In genomic region chr11:23008181-23008823, GRCm38 (mm10) we compare ENCODE assay signal across 8 mouse cellular contexts. TPM values are rescaled to one million over a fixed set of nuclear protein-coding genes. Genes with fewer than 3 reads are reported as not detected.
A peak's percentile ranks its signal among the peaks of the same experiment; 100 is the strongest.
DNase-seq lines count a peak whose midpoint lies in the region; ATAC-seq and TF ChIP-seq lines count a peak whose summit lies in the region.

No protein-coding gene starts in this region.

- H3K36me3 ChIP-seq in ES-E14 (ENCODE audit: control insufficient read depth, insufficient read depth, low read length, poor library complexity, severe bottlenecking), result peaks cover 7% of the 10 kb centered on the region
- H3K36me3 ChIP-seq in forebrain, embryonic 14.5 days (ENCODE audit: control insufficient read depth, insufficient read depth, low read length), result peaks cover 20% of the 10 kb centered on the region
- H3K36me3 ChIP-seq in neural tube, embryonic 15.5 days, result peaks cover 18% of the 10 kb centered on the region

- under 1% methylated on average over 40 of the region's 40 CpGs for WGBS in forebrain, embryonic 14.5 days
- WGBS in lung, adult 2 months, result under 1% methylated on average over 40 of the region's 40 CpGs
- WGBS in neural tube, embryonic 15.5 days, result under 1% methylated on average over 40 of the region's 40 CpGs

- H3K9me3 ChIP-seq in ES-E14 (ENCODE audit: control insufficient read depth, insufficient read depth, low read depth, low read length), result no peaks in the 10 kb centered on the region
- H3K9me3 ChIP-seq in forebrain, embryonic 14.5 days (replicated peaks; ENCODE audit: control insufficient read depth, low read length), result no peaks in the 10 kb centered on the region
- no peaks in the 10 kb centered on the region for H3K9me3 ChIP-seq in neural tube, embryonic 15.5 days (replicated peaks)

- TF ChIP-seq CTCF in lung, adult 2 months (IDR thresholded peaks at IDR 0.05; ENCODE audit: insufficient read depth, low read length), result no peak

- peak overlapping the region; percentile 66 to 85 for H3K4me3 ChIP-seq in ES-E14 (ENCODE audit: insufficient read depth in 1 of 2, low read depth in 1 of 2, low read length in 2 of 2, poor library complexity in 1 of 2, severe bottlenecking in 1 of 2)
- H3K4me3 ChIP-seq in forebrain, embryonic 14.5 days (ENCODE audit: low read depth, low read length), result peak overlapping the region; percentile 50
- H3K4me3 ChIP-seq in lung, adult 2 months (replicated peaks; ENCODE audit: extremely low read depth, low read depth, low read length), result peak overlapping the region; percentile 71
- peak overlapping the region; percentile 62 for H3K4me3 ChIP-seq in neural tube, embryonic 15.5 days (replicated peaks)

- TF ChIP-seq POLR2A in lung, adult 2 months (IDR thresholded peaks at IDR 0.05; ENCODE audit: borderline replicate concordance, extremely low read depth, low read depth, low read length), result peak; percentile 64; the same call in 1 of the 2 replicates

- intact Hi-C loops in heart, postnatal 25 days (cut with DNase I), result loop anchor here (2.0 to 5.0 kb wide), 4 partner anchors 18 to 264 kb away; partner anchors contain the start of genes Cct4 and Xpo1

- in situ Hi-C loops in ES-E14 (cut with MboI; ENCODE audit: low sequenced_read_pairs in 2 of 2, unreplicated experiment in 2 of 2), result loop anchor here in 1 of 2 experiments (5.0 kb wide), 1 partner anchor 274 kb away; no protein-coding TSS in a partner anchor

- peak overlapping the region; percentile 4; the same call in 1 of the 2 replicates for H3K27ac ChIP-seq in ES-E14 (ENCODE audit: insufficient read depth, low read depth, low read length, poor library complexity, severe bottlenecking)
- peak overlapping the region; percentile 89 for H3K27ac ChIP-seq in forebrain, embryonic 14.5 days (ENCODE audit: low read depth, low read length)
- H3K27ac ChIP-seq in neural tube, embryonic 15.5 days (replicated peaks), result peak overlapping the region; percentile 93

- H3K4me1 ChIP-seq in ES-E14 (ENCODE audit: control insufficient read depth in 2 of 2, insufficient read depth in 2 of 2, low read length in 2 of 2, poor library complexity in 1 of 2), result no peaks in the 10 kb centered on the region
- H3K4me1 ChIP-seq in forebrain, embryonic 14.5 days (ENCODE audit: control insufficient read depth, insufficient read depth, low read length), result 0 out of 2 replicates have a peak, but pooled peaks cover 3% of the 10 kb centered on the region
- peaks cover 5% of the 10 kb centered on the region for H3K4me1 ChIP-seq in lung, adult 2 months (ENCODE audit: control insufficient read depth, insufficient read depth, low read length)
- H3K4me1 ChIP-seq in neural tube, embryonic 15.5 days, result peaks cover 7% of the 10 kb centered on the region

- peak overlapping the region; percentile 69 for H3K4me2 ChIP-seq in forebrain, embryonic 14.5 days (ENCODE audit: low read length)
- H3K4me2 ChIP-seq in neural tube, embryonic 15.5 days, result peak overlapping the region; percentile 70

- peak overlapping the region; percentile 78 for H3K9ac ChIP-seq in ES-E14 (ENCODE audit: insufficient read depth, low read depth, low read length, poor library complexity, severe bottlenecking)
- H3K9ac ChIP-seq in forebrain, embryonic 14.5 days (ENCODE audit: low read length), result peak overlapping the region; percentile 78
- H3K9ac ChIP-seq in neural tube, embryonic 15.5 days (replicated peaks), result peak overlapping the region; percentile 73

- H3K27me3 ChIP-seq in forebrain, embryonic 14.5 days (replicated peaks; ENCODE audit: control insufficient read depth, insufficient read depth, low read length), result no peaks in the 10 kb centered on the region
- no peaks in the 10 kb centered on the region for H3K27me3 ChIP-seq in neural tube, embryonic 15.5 days (replicated peaks)

- DNase-seq in ES-E14 (ENCODE audit: low read depth, low spot score), result peak; percentile 83
- peak; percentile 80 for DNase-seq in cerebellum, adult 11 months
- DNase-seq in forebrain, embryonic 14.5 days (ENCODE audit: low spot score), result peak; percentile 91
- DNase-seq in heart, postnatal 25 days (ENCODE audit: low spot score), result peak; percentile 74
- peak; percentile 80 to 82 for DNase-seq in layer of hippocampus, adult 18-20 months (ENCODE audit: low spot score in 2 of 2)
- DNase-seq in lung, adult 2 months, result peak; percentile 78
- DNase-seq in testis, postnatal 10 days (ENCODE audit: low spot score), result peak; percentile 83

- ATAC-seq in forebrain, embryonic 14.5 days, result peak; percentile 96
- ATAC-seq in neural tube, embryonic 15.5 days (ENCODE audit: low FRiP score), result peak; percentile 96

TF ChIP-seq in ES-E14, 5 proteins besides CTCF, POLR2A, EP300 and RAD21:
- TF ChIP-seq ZC3H11A (IDR thresholded peaks at IDR 0.05; ENCODE audit: borderline replicate concordance, low read depth, low read length) (no peak), HCFC1 (IDR thresholded peaks at IDR 0.05; ENCODE audit: borderline replicate concordance, insufficient read depth, low read length) (peak; percentile 20; the same call in 1 of the 2 replicates)
TF ChIP-seq in ES-E14: peak in this region for 1.

RNA-seq across cellular contexts. Expression of gene Fam161a, which starts 1.0 kb away (rescaled TPM):
- 2.7 and 3.7 TPM in 2 replicates for total RNA-seq in ES-E14 (2012; rRNA removed)
- 3.2 and 4.1 TPM in 2 replicates for polyA plus RNA-seq in forebrain, embryonic 14.5 days (2014; fragmentation: Nextera tagmentation; extraction: Ambion mirVana)
- 1 to 10 TPM; 1.5 to 1.6 TPM for total RNA-seq in heart, postnatal 25 days (2021)
- 1 to 10 TPM; 3.2 to 4.2 TPM for total RNA-seq in layer of hippocampus, adult 18-20 months (2021)
- polyA plus RNA-seq in lung, adult 2 months (2012; rRNA removed), result 3.2 and 6.3 TPM in 2 replicates
- polyA plus RNA-seq in neural tube, embryonic 15.5 days (2015; fragmentation: Nextera tagmentation; extraction: Ambion mirVana), result 3.2 and 5.3 TPM in 2 replicates

RNA-seq across cellular contexts. Expression of gene Cct4, which starts 18.0 kb away (rescaled TPM):
- total RNA-seq in ES-E14 (2012; rRNA removed), result 329 and 382 TPM in 2 replicates
- 378 and 395 TPM in 2 replicates for polyA plus RNA-seq in forebrain, embryonic 14.5 days (2014; fragmentation: Nextera tagmentation; extraction: Ambion mirVana)
- total RNA-seq in heart, postnatal 25 days (2021), result 100 to 1,000 TPM; 114 to 121 TPM
- 100 to 1,000 TPM; 115 to 123 TPM for total RNA-seq in layer of hippocampus, adult 18-20 months (2021)
- polyA plus RNA-seq in lung, adult 2 months (2012; rRNA removed), result 123 and 181 TPM in 2 replicates
- 261 and 275 TPM in 2 replicates for polyA plus RNA-seq in neural tube, embryonic 15.5 days (2015; fragmentation: Nextera tagmentation; extraction: Ambion mirVana)

RNA-seq across cellular contexts. Expression of gene Commd1, which starts 26.1 kb away (rescaled TPM):
- 83.5 and 106 TPM in 2 replicates for total RNA-seq in ES-E14 (2012; rRNA removed)
- polyA plus RNA-seq in forebrain, embryonic 14.5 days (2014; fragmentation: Nextera tagmentation; extraction: Ambion mirVana), result 285 and 304 TPM in 2 replicates
- 100 to 1,000 TPM; 147 to 169 TPM for total RNA-seq in heart, postnatal 25 days (2021)
- total RNA-seq in layer of hippocampus, adult 18-20 months (2021), result 10 to 100 TPM; 58.4 to 63.7 TPM
- polyA plus RNA-seq in lung, adult 2 months (2012; rRNA removed), result 4.7 and 10.0 TPM in 2 replicates
- polyA plus RNA-seq in neural tube, embryonic 15.5 days (2015; fragmentation: Nextera tagmentation; extraction: Ambion mirVana), result 243 and 255 TPM in 2 replicates

RNA-seq across cellular contexts. Expression of gene Gm28048, which starts 26.4 kb away (rescaled TPM):
- 13.8 and 16.3 TPM in 2 replicates for total RNA-seq in ES-E14 (2012; rRNA removed)
- polyA plus RNA-seq in forebrain, embryonic 14.5 days (2014; fragmentation: Nextera tagmentation; extraction: Ambion mirVana), result 4.0 and 4.3 TPM in 2 replicates
- 1 to 10 TPM; 5.4 to 5.8 TPM for total RNA-seq in heart, postnatal 25 days (2021)
- 1 to 10 TPM; 8.6 to 9.3 TPM for total RNA-seq in layer of hippocampus, adult 18-20 months (2021)
- polyA plus RNA-seq in lung, adult 2 months (2012; rRNA removed), result not detected in 2 replicates
- polyA plus RNA-seq in neural tube, embryonic 15.5 days (2015; fragmentation: Nextera tagmentation; extraction: Ambion mirVana), result 4.3 and 8.4 TPM in 2 replicates

RNA-seq across cellular contexts. Expression of gene Zrsr1, which starts 36.5 kb away (rescaled TPM):
- 6.4 and 18.0 TPM in 2 replicates for total RNA-seq in ES-E14 (2012; rRNA removed)
- polyA plus RNA-seq in forebrain, embryonic 14.5 days (2014; fragmentation: Nextera tagmentation; extraction: Ambion mirVana), result 4.7 and 5.6 TPM in 2 replicates
- 10 to 100 TPM; 12.1 to 13.5 TPM for total RNA-seq in heart, postnatal 25 days (2021)
- 10 to 100 TPM; 71.3 to 72.3 TPM for total RNA-seq in layer of hippocampus, adult 18-20 months (2021)
- 10.2 and 11.5 TPM in 2 replicates for polyA plus RNA-seq in lung, adult 2 months (2012; rRNA removed)
- 9.5 and 9.7 TPM in 2 replicates for polyA plus RNA-seq in neural tube, embryonic 15.5 days (2015; fragmentation: Nextera tagmentation; extraction: Ambion mirVana)

Comparison
In these comparisons a context has a peak if more than half of its experiments do, and no peak if none do; other contexts are left out.
1. Peak in every context shown above with its lines: DNase-seq, ATAC-seq, H3K4me3 ChIP-seq and H3K27ac ChIP-seq.
2. H3K27ac ChIP-seq: peak in every context shown above with its lines; median percentile 93 in neural tube, embryonic 15.5 days; 89 in forebrain, embryonic 14.5 days; 4 in ES-E14.